Mouse (Mus musculus): ENCODE data around the gene Tmem175. TPM values are rescaled to one million over a fixed set of nuclear protein-coding genes. Genes with fewer than 3 reads are reported as not detected.
A peak's percentile ranks its signal among the peaks of the same experiment; 100 is the strongest.

Gene Tmem175
- polyA plus RNA-seq, 1 experiment from 2014 or later = 27.8 TPM

DNA sequence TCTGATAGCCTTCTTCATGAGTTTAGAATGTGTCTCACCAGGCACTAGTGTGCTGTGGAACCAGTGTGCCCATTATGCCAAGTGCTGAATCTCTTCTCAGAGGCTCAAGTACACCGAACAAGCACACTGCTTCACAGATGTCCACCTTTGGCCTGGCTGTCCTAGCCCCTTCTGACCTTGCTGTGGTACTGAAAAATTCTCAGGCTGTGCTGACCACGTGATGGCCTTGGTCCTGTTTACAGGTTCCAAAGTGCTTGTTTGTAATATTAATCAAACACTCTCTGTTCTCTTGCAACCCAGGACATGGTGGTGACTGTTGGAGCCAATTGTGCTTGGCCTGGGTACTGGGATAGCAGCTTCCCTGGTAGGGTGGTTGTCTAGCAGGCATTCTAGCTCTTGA is 45.1 kb downstream of the Tmem175 start:
- no peak overlapping the region for H3K4me2 ChIP-seq (ENCODE audit: low read length)
- no peak for TF ChIP-seq CTCF (IDR thresholded peaks at IDR 0.05; ENCODE audit: low read depth)
- peak overlapping the region; percentile 60; the same call in 1 of the 2 replicates for H3K27ac ChIP-seq
- WGBS = 90% methylated on average over 2 of the region's 2 CpGs
- no peak overlapping the region for H3K9ac ChIP-seq (ENCODE audit: low read depth, low read length)
- no peaks in the 10 kb centered on the region for H3K27me3 ChIP-seq (ENCODE audit: insufficient read depth, low read length)
- H3K9me3 ChIP-seq (replicated peaks; ENCODE audit: low read length) = no peaks in the 10 kb centered on the region
- DNase-seq (ENCODE audit: low spot score) = no peak
- H3K36me3 ChIP-seq (ENCODE audit: insufficient read depth, low read length) = 0 out of 2 replicates have a peak, but pooled peaks cover 12% of the 10 kb centered on the region
- 0 out of 2 replicates have a peak, but pooled peaks have one; percentile 14 for ATAC-seq (replicated peaks; ENCODE audit: low FRiP score, low read depth)
- H3K4me3 ChIP-seq (replicated peaks; ENCODE audit: low read depth, low read length) = no peak overlapping the region
- peaks cover 17% of the 10 kb centered on the region for H3K4me1 ChIP-seq (replicated peaks; ENCODE audit: insufficient read depth, low read length)

DNA sequence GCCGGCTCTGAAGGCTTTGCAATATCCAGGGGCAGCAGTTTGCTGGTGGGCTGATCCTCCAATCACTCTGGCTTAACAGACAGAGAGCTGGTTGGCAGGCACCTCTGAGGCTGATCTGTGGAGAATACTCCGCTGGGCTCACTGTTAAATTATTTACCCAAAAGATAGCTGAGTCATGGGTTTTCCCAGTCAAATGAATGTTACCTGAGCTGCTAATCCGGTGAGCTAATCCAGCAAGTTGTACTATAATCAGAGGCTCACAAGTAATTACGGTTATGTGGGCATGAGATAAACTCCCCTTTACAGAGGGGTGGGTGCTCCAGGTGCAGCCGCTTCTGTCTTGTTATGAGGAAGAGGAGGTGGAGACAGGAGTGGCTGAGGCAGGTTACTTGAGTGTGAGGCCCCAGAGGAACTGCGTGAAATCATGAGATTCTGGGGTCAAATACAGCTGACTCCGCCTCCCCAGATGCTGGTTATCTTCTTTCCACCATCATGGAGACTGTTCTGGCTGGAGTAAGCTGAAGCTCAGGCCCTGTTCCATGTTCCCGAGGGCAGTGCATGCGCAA is 45.8 kb downstream of the Tmem175 start, which contains the start of gene Slc26a1:
Slc26a1 (minus strand) TSS at position 319 of the 566 bp plus-strand sequence.
- peak within 1 kb of the TSS; percentile 60; the same call in 1 of the 2 replicates for H3K27ac ChIP-seq
- peak; percentile 56 for ATAC-seq (replicated peaks; ENCODE audit: low FRiP score, low read depth)
- WGBS = 59% methylated on average over 9 of the region's 9 CpGs

GRCm38 (mm10) chr5:108676772-108677498 is 47.4 kb downstream of the Tmem175 start:
- Histone ChIP-seq H3K27me3 (ENCODE audit: insufficient read depth, low read length) (no peaks in the 10 kb centered on the region), H3K9ac (ENCODE audit: low read depth, low read length) (peak overlapping the region; percentile 54), H3K9me3 (replicated peaks; ENCODE audit: low read length) (no peaks in the 10 kb centered on the region), H3K4me2 (ENCODE audit: low read length) (peak overlapping the region; percentile 54), H3K4me3 (replicated peaks; ENCODE audit: low read depth, low read length) (peak overlapping the region; percentile 21), H3K4me1 (replicated peaks; ENCODE audit: insufficient read depth, low read length) (peaks cover 13% of the 10 kb centered on the region; the same call in 1 of the 2 replicates), H3K36me3 (ENCODE audit: insufficient read depth, low read length) (0 out of 2 replicates have a peak, but pooled peaks cover 8% of the 10 kb centered on the region), H3K27ac (peak overlapping the region; percentile 64; the same call in 1 of the 2 replicates)
- ATAC-seq (replicated peaks; ENCODE audit: low FRiP score, low read depth) (peak; percentile 49), DNase-seq (ENCODE audit: low spot score) (peak; percentile 54)
- 11% methylated on average over 5 of the region's 5 CpGs for WGBS
- TF ChIP-seq CTCF (IDR thresholded peaks at IDR 0.05; ENCODE audit: low read depth) = peak; percentile 9; the same call in 1 of the 2 replicates

More for the DNA sequence above, 45.8 kb downstream of the Tmem175 start, which contains the start of gene Slc26a1:
- Histone ChIP-seq H3K4me2 (ENCODE audit: low read length) (no peak within 1 kb of the TSS), H3K4me3 (replicated peaks; ENCODE audit: low read depth, low read length) (no peak within 1 kb of the TSS), H3K36me3 (ENCODE audit: insufficient read depth, low read length) (0 out of 2 replicates have a peak, but pooled peaks cover 12% of the 10 kb centered on the region), H3K27me3 (ENCODE audit: insufficient read depth, low read length) (no peaks in the 10 kb centered on the region), H3K9me3 (replicated peaks; ENCODE audit: low read length) (no peaks in the 10 kb centered on the region), H3K4me1 (replicated peaks; ENCODE audit: insufficient read depth, low read length) (peaks cover 13% of the 10 kb centered on the region; the same call in 1 of the 2 replicates), H3K9ac (ENCODE audit: low read depth, low read length) (no peak within 1 kb of the TSS)
- no peak for DNase-seq (ENCODE audit: low spot score)
- no peak for TF ChIP-seq CTCF (IDR thresholded peaks at IDR 0.05; ENCODE audit: low read depth)

DNA sequence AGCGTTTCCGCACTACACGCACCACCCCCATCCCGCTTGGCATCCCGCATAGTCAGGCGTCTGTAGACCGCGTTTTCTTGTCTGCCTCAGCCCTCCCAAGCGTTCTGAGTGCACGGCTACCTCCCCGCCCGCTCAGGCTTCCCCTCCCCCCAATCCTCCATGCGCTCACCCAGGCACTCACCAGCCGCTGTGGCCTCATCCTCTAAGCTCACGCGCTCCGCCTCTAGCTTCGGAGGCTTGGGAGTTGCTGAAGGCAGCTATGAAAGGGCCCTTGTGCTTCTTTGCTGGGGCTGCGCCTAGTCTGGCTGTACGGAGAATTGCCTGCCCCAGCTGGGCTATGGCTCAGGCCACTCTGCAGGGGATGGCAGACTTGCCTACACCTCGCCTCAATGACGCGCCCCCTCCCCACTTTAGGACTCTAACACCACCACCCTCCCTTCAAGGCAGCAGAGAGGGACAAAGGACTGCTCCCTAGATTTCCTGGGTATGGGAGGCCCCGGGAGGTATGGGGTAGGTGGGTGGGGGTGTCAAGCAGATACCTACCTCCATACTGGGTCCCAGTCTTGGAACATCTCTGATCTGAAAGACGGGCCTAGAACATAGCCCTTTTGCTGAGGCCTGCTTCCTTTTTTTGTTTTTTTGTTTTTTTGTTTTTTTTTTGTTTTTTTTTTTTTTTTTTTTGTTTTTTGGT is 48.2 kb downstream of the Tmem175 start:
- Histone ChIP-seq H3K4me1 (replicated peaks; ENCODE audit: insufficient read depth, low read length) (peaks cover 13% of the 10 kb centered on the region; the same call in 1 of the 2 replicates), H3K4me2 (ENCODE audit: low read length) (peak overlapping the region; percentile 54), H3K27me3 (ENCODE audit: insufficient read depth, low read length) (no peaks in the 10 kb centered on the region), H3K9me3 (replicated peaks; ENCODE audit: low read length) (no peaks in the 10 kb centered on the region), H3K9ac (ENCODE audit: low read depth, low read length) (peak overlapping the region; percentile 54), H3K27ac (peak overlapping the region; percentile 64), H3K36me3 (ENCODE audit: insufficient read depth, low read length) (0 out of 2 replicates have a peak, but pooled peaks cover 3% of the 10 kb centered on the region), H3K4me3 (replicated peaks; ENCODE audit: low read depth, low read length) (peak overlapping the region; percentile 21)
- ATAC-seq (replicated peaks; ENCODE audit: low FRiP score, low read depth) = peak; percentile 52
- 5% methylated on average over 25 of the region's 25 CpGs for WGBS
- DNase-seq (ENCODE audit: low spot score) = peak; percentile 81
- TF ChIP-seq CTCF (IDR thresholded peaks at IDR 0.05; ENCODE audit: low read depth) = no peak

DNA sequence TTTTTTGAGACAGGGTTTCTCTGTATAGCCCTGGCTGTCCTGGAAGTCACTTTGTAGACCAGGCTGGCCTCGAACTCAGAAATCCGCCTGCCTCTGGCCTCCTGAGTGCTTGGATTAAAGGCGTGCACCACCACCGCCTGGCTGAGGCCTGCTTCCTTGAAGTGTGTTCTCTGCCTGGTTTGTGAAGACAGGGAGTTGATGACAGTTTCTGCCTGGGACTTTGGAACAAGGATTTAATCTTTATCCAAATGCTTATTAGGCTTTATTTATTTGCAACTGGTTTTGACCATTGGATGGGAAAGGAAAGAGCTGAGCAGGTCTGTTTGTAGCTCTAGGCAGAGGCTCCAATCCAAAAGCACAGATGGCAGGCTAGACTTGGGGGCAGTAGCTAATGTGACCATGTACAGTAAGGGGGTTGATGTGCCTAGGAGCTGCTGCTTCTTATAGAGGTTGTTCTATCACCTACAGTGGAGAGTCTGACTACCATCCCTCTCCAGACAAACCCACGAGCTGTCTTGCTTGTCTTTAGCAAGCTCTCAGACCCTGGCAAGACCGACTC is 48.8 kb downstream of the Tmem175 start:
- Histone ChIP-seq H3K9ac (ENCODE audit: low read depth, low read length) (no peak overlapping the region), H3K4me3 (replicated peaks; ENCODE audit: low read depth, low read length) (no peak overlapping the region), H3K27me3 (ENCODE audit: insufficient read depth, low read length) (no peaks in the 10 kb centered on the region), H3K9me3 (replicated peaks; ENCODE audit: low read length) (no peaks in the 10 kb centered on the region), H3K4me1 (replicated peaks; ENCODE audit: insufficient read depth, low read length) (peaks cover 13% of the 10 kb centered on the region; the same call in 1 of the 2 replicates), H3K4me2 (ENCODE audit: low read length) (no peak overlapping the region), H3K27ac (no peak overlapping the region), H3K36me3 (ENCODE audit: insufficient read depth, low read length) (no peaks in the 10 kb centered on the region)
- 85% methylated on average over 6 of the region's 6 CpGs for WGBS
- ATAC-seq (replicated peaks; ENCODE audit: low FRiP score, low read depth) (no peak), DNase-seq (ENCODE audit: low spot score) (no peak)
- TF ChIP-seq CTCF (IDR thresholded peaks at IDR 0.05; ENCODE audit: low read depth) = no peak
